Mouse (Mus musculus): ENCODE results near the gene Slpi.

DNA sequence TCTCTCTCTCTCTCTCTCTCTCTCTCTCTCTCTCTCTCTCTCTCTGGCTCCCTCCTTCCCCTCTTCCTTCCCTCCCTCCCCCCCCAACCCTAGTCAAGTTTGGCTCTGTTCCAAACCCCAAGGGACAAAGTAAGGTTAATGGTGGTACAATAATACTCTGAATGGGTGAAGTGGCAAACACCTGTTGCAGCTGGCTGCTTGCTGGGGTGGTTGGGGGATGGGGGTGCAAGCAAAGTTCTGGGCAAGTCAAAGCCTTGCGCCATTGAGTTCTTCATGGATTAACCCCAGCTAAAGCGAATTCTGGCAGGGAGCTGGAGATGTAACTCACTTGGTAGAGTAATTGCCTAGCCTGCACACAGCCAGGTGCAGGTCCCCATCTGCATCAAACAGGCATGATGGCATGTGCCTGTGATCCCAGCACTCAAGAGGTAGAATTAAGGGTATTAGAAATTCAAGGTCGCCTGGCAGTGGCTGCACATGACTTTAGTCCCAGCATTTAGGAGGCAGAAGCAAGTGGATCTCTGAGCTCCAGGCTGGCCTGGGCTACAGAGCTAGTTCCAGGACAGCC lies 29.5 kb upstream of the Slpi start:
- TF ChIP-seq CTCF (IDR thresholded peaks at IDR 0.05; ENCODE audit: low read depth, low read length) (no peak), POLR2A (IDR thresholded peaks at IDR 0.05; ENCODE audit: borderline replicate concordance, low read depth, low read length) (no peak)
